Mouse (Mus musculus) gastrocnemius, postnatal 10 days (tissue): Measurements from ENCODE around the gene Abraxas1. TPM values are rescaled to one million over a fixed set of nuclear protein-coding genes. Genes with fewer than 3 reads are reported as not detected.
A peak's percentile ranks its signal among the peaks of the same experiment; 100 is the strongest.

Experiments
- DNase-seq: peaks from one replicate; pipeline ENCODE4 v3.0.0; 2021; ENCODE audit warnings: mixed read lengths
- long read RNA-seq, 2 experiments: library from polyadenylated mRNA; stranded (forward); transcript quantifications; one replicate each; pipeline ENCODE4 v2.0.0; 2021
- total RNA-seq, 2 experiments: library from RNA; stranded (reverse); gene quantifications; 2 replicates each; pipeline ENCODE4 v1.2.3; 2021

Abraxas1 gene
- total RNA-seq: 1 to 10 TPM; 7.2 to 8.4 TPM
- long read RNA-seq, experiment 1, partial matches to known transcripts: 0 of 6 reads
- long read RNA-seq, experiment 1, other reads (novel, unspliced or antisense): 2 of 6 reads
- long read RNA-seq, experiment 2, partial matches to known transcripts: 0 of 5 reads
- long read RNA-seq, experiment 2, other reads (novel, unspliced or antisense): 3 of 5 reads

- peak; percentile 83 for DNase-seq
Observed at GRCm38 (mm10) chr5:100820483-100821184, at the start of gene Abraxas1. Abraxas1 (minus strand) TSS chr5:100820965.

DNA sequence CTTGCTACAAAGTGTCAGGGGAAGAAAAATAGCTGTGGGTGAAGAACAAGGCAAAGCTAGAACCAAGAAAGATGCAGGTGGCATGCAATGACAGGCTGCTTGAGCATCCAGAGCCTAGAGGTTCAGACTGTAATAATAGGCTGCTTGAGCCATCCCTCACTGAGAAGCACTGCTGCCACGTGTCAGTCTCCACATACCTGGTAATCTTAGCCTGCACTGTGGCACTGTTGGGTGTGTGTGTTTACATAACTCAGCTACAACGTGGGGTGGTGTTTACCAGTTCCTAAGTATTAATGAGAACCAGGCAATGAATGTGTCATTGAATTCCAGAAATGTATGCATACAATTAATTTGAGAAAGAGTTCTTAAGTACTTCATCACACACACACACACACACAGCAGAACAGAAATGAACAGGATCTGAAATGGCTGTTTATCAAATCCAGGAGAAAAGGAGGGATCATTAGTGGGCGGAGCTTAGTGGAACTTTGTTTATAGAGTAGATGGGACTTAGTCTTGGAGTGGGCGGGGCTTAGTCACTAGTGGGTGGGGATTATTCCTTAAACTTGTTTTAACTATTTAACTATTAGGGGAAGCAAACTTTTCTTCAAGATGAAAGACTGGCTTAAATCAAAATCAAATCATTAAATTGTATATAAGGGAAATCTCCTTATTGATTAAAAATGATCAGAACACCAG is 48.6 kb upstream of the Abraxas1 start:
- no peak for DNase-seq

DNA sequence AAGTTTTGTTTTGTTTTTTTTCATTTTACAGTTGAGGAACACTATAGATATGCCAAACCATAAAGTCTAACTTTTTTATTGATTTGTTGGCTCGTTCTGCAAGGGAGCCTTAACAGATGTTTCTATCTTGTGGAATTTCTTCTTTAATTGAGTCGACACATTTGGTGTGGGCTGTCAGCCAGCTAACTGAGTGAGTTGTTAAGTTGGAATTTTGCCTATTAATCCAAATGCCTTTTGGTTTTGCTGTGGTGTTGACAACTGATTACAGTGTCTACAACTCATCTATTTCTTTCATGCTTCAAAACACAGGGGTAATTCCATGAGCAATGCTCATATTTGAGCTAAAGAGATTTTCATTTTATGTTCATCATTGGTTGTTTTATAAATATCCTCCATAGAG is 45.4 kb upstream of the Abraxas1 start:
- no peak for DNase-seq

- no peak for DNase-seq
Observed at GRCm38 (mm10) chr5:100864438-100864837, 43.7 kb upstream of the Abraxas1 start.

GRCm38 (mm10) chr5:100863091-100863490 is 42.3 kb upstream of the Abraxas1 start:
- DNase-seq: no peak

- no peak for DNase-seq
Observed at GRCm38 (mm10) chr5:100861811-100862210, 41.0 kb upstream of the Abraxas1 start.

- DNase-seq: no peak
Observed at GRCm38 (mm10) chr5:100861140-100861539, 40.4 kb upstream of the Abraxas1 start.

DNA sequence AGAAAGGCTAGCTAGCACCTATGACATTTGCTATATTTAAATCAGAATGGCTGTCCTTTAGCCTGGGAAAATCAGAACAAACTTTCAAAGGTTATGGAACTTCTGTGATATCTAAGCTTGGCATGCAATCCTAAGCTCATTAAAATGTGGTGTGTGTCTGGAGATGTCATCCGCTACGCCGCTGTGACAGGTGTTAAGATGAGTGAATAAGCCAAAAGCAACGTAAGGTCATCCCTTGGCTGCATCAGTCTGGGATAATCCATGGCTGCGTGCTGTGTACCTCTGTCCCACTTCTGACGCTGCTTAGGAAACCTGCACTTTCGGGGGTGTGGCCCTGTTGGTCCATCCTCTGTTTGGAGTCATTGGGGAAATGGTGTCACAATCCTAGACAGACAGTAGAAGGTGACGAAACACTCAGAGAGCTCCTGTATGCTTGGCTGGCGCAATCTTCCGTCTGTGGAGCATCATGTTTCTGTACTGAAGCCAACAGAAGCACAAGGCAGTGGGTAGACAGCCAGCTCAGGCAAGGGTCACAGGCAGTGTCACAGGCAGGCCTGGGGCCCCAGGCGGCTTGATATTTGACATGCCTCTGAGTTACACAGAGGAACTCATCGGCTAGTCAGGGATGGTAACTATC is 39.8 kb upstream of the Abraxas1 start:
- DNase-seq: peak; percentile 14

DNA sequence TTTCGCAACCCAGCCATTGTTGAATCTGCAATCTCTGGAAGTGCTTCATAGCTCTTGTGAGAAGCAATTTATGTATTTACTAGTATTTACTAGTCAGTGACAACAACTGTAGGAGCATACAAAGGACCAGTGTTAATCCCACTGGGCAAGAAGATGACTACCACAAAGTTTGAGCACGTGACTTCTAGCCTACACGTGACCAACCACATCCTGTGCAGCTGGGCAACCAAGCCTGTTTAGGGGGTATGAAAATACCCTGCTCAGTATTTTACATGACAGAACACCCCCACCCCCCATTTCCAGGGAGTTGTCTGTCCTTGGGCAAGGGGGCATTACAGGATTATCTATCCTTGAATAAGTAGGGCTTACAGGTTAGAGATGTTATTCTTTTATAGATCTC is 35.8 kb upstream of the Abraxas1 start:
- no peak for DNase-seq

DNA sequence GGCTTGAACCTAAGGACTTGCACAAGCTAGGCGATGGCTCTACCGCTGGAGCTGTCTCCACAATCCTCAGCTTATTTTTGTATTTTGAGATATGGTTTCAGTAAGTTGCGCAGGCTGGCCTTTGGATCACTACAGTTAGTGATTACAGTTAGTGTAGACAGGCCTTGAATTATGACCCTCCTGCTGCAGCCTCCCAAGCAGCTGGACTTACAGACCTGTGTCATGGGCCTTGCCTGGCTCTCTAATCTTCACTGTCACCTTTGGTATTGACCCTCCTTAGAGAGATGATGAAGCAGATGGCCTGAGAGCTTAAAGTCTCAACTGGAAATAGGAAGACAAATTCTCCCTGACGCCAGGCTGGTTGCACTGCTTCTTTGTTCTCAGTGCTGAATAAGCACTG is 33.2 kb upstream of the Abraxas1 start:
- DNase-seq: no peak

- no peak for DNase-seq
Observed at GRCm38 (mm10) chr5:100847143-100847542, 26.4 kb upstream of the Abraxas1 start.

- no peak for DNase-seq
Observed at GRCm38 (mm10) chr5:100846599-100846920, 25.8 kb upstream of the Abraxas1 start.

DNA sequence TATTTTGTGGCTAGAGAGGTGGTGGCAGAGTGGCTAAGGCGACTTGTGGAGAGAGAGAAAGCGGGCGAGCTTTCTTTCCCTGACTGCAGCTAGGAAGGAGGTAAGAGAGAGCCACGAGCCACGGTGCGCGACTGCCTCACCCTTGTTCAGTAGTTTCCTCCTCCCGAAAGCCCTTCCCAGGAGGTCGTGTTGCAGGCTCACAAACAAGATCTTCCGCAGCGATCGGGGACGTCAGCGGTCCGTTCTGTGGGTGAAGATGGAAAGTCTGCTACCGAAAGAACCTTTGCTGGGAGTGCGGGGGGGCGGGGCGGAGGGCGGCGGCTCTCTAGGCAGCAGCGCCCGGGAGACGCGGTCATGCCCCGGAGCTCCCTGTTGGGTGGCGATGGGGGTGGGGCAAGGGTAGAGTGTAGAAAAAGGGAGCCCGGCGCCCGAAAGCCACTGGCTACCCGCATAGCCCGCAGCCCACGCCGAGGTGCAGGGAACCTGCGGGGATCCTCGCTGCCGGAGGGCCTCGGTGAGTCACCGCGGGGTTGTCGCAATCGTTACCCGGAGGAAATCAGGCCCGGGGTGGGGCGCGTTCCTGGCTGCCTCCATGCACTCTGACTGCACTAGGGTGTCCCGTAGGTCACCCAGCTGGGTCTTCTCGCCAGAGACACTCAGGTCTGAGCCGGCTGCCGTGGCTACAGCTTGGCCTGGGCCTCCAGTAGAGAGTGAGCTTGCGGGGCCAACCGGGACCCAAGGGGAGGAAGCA is 25.3 kb upstream of the Abraxas1 start:
- peak; percentile 67 for DNase-seq

DNA sequence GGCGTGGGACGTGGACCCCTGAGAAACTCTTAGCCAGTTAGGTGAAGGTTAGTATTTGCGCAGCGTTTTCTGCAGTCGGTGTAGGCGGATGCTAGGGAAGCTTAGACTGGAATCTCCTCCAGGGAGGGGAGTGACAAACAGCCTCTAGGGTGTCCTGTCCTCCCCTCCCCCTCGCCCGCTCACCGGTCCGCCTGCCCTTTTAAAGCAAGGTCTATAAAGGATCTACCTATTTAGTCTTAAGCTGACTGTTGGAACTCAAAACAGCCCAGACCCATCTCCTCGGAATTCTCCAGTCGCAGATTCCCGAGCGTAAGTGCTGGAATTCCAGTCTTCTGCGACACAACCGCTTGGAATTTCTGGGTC is 24.7 kb upstream of the Abraxas1 start, which contains the start of gene Gpat3:
Gpat3 (plus strand) TSS at position 229 of the 363 bp plus-strand sequence.
- peak; percentile 22 for DNase-seq

- DNase-seq: no peak
Observed at GRCm38 (mm10) chr5:100844485-100844884, 23.7 kb upstream of the Abraxas1 start.

- DNase-seq: no peak
Observed at GRCm38 (mm10) chr5:100837907-100838306, 17.1 kb upstream of the Abraxas1 start.

DNA sequence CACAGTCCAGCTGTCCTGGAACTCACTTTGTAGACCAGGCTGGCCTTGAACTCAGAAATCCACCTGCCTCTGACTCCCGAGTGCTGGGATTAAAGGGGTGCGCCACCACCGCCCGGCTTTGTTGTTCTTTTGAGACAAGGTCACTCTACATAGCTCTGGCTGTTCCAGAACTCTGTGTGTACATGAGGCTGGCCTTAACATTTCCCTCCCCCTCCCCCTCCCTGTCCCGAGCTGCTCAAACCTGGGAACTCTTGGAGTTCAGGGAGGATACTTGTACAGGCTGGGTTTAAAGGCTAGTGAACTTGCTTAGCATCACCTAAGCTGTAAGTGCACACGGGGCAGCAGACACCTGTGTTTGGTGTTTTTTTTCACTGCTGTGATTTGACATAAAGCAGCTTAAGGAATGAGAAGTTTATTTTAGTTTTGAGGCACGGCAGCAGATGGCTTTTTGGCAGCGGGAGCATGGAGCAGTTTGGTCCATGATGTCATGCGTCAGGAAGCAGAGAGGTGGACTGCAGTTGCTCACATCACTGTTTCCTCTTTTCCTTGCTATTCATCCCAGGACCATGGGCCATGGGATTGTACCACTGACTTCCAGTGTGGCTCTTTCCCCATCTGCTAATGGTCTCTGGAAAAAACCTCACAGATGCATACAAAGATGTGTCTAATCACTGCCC is 15.2 kb upstream of the Abraxas1 start:
- no peak for DNase-seq

DNA sequence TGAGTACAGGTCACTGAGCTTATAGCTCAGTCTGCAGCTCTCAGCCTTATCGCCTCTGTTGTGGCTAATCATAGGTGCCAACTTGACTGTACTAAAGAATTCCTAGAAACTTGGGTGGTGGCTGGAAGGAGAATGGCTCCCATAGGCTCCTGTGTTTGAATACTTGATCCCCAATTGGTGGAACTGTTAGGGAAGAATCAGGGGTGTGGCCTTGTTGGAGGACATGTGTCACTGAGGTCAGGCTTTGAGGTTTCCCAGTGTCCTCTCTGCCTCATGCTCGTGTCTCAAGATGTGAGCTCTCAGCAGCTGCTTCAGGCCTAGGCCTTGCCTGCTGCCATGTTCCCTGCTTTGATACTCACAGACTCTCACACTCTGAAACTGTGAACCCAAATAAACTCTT is 13.1 kb upstream of the Abraxas1 start:
- DNase-seq: no peak

GRCm38 (mm10) chr5:100832680-100833079 is 11.9 kb upstream of the Abraxas1 start:
- no peak for DNase-seq

DNA sequence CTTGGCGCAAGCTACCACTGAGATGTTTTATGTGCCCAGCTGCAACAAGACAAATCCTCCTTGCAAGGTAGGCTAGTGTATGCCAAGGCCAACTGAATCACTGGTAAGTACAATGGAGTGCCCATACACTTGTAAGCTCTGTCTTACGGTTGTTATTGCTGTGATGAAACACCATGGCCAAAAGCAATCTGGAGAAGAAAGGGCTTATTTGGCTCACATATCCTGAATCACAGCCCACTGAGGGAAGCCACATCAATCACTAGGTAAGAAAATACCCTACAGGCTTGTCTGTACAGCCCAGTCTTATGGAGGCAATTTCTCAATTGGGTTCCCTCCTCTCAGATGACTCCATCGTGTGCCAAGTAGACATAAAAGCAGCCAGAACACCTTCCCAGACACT is 7.9 kb upstream of the Abraxas1 start:
- no peak for DNase-seq

DNA sequence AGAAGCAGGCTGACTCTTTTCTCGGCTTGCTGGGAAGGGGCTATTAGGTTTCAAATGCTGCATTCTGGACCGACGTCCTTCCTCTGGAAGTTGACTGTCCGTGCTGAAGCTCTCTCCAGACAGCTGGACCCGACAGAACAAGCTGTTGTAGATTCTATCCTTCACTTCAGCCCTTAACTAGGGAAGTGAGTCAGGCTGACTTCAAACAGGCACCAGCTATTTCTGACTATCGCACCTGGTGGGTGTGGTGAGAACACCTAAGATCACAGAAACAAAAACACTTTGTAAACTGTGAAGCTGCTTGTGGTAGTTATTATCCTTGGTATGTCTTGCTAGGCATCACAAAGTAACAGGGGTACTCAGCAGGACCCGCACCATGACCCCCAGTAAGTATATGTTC is 5.8 kb upstream of the Abraxas1 start:
- no peak for DNase-seq

DNA sequence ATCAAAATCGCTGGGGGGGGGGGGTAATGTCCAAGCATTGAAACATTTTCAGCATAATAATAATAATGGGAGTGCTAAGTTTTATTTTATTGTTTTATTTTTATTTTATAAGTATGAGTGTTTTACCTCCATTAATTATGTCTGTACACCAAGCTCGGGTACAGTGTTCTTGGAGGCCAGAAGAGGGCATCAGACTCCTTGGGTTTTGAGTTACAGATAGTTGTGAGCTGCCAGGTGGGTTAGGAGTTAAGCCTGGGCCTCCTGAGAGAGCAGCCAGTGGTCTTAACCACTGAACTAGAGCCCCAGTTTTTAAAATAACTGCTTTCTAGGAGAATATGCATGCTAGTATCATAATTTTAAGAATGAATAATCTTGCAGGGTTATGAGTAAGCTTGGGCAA is 5.2 kb upstream of the Abraxas1 start:
- DNase-seq: no peak
